Comparison of ENCODE assay signal across 8 mouse cellular contexts in genomic region chr17:35813245-35813647, GRCm38 (mm10). TPM values are rescaled to one million over a fixed set of nuclear protein-coding genes. Genes with fewer than 3 reads are reported as not detected.
A peak's percentile ranks its signal among the peaks of the same experiment; 100 is the strongest.
DNase-seq lines count a peak whose midpoint lies in the region; ATAC-seq and TF ChIP-seq lines count a peak whose summit lies in the region.

No protein-coding gene starts in this region.

- no peak overlapping the region; the same call in 1 of the 2 replicates for H3K27ac ChIP-seq in cerebellum, adult 2 months (ENCODE audit: insufficient read depth, low read length)
- H3K27ac ChIP-seq in kidney, embryonic 16.5 days (ENCODE audit: low read length), result peak overlapping the region; percentile 75
- peak overlapping the region; percentile 46; the same call in 1 of the 2 replicates for H3K27ac ChIP-seq in stomach, embryonic 14.5 days (ENCODE audit: low read length)

- no peak overlapping the region for H3K4me2 ChIP-seq in kidney, embryonic 16.5 days (replicated peaks; ENCODE audit: low read depth, low read length)
- H3K4me2 ChIP-seq in stomach, embryonic 14.5 days (replicated peaks; ENCODE audit: low read depth, low read length), result no peak overlapping the region

- peak; percentile 41 to 52 for DNase-seq in cerebellum, adult 2 months
- no peak for DNase-seq in cerebellum, adult 11 months
- peak; percentile 21 for DNase-seq in thymus, postnatal 4 days
- DNase-seq in thymus, postnatal 10 days (ENCODE audit: low spot score in 2 of 2), result no peak
- peak; percentile 96 for DNase-seq in heart, adult 8-10 months (ENCODE audit: low spot score)
- DNase-seq in lung, postnatal 10 days, result peak; percentile 99

- H3K9ac ChIP-seq in kidney, embryonic 16.5 days (replicated peaks; ENCODE audit: low read length), result no peak overlapping the region
- H3K9ac ChIP-seq in stomach, embryonic 14.5 days (replicated peaks; ENCODE audit: low read depth, low read length), result no peak overlapping the region

- peak; percentile 46 for ATAC-seq in kidney, embryonic 16.5 days (ENCODE audit: low FRiP score, low TSS enrichment)
- peak; percentile 72; the same call in 1 of the 2 replicates for ATAC-seq in stomach, embryonic 14.5 days (ENCODE audit: insufficient number of reproducible peaks, insufficient read depth, low FRiP score, low read depth)

- 0 out of 2 replicates have a peak, but pooled peaks cover 3% of the 10 kb centered on the region for H3K4me1 ChIP-seq in cerebellum, adult 2 months (ENCODE audit: control insufficient read depth, insufficient read depth, low read length)
- peaks cover 30% of the 10 kb centered on the region for H3K4me1 ChIP-seq in kidney, embryonic 16.5 days (ENCODE audit: insufficient read depth, low read length)
- peaks cover 25% of the 10 kb centered on the region; the same call in 1 of the 2 replicates for H3K4me1 ChIP-seq in stomach, embryonic 14.5 days (ENCODE audit: control insufficient read depth, insufficient read depth, low read length)

- WGBS in cerebellum, adult 2 months, result 24% methylated on average over 7 of the region's 7 CpGs
- 35% methylated on average over 7 of the region's 7 CpGs for WGBS in kidney, embryonic 16.5 days
- 40% methylated on average over 7 of the region's 7 CpGs for WGBS in stomach, embryonic 14.5 days

- no peaks in the 10 kb centered on the region for H3K36me3 ChIP-seq in kidney, embryonic 16.5 days (ENCODE audit: insufficient read depth, low read length)
- no peaks in the 10 kb centered on the region for H3K36me3 ChIP-seq in stomach, embryonic 14.5 days (ENCODE audit: control insufficient read depth, insufficient read depth, low read length)

- no peak for TF ChIP-seq CTCF in cerebellum, adult 2 months (IDR thresholded peaks at IDR 0.05; ENCODE audit: borderline replicate concordance, insufficient read depth, low read depth, low read length)

- H3K27me3 ChIP-seq in cerebellum, adult 2 months (ENCODE audit: control insufficient read depth, insufficient read depth, low read length), result no peaks in the 10 kb centered on the region
- H3K27me3 ChIP-seq in kidney, embryonic 16.5 days (ENCODE audit: insufficient read depth, low read length), result no peaks in the 10 kb centered on the region
- no peaks in the 10 kb centered on the region for H3K27me3 ChIP-seq in stomach, embryonic 14.5 days (ENCODE audit: control insufficient read depth, insufficient read depth, low read length)

- no peak for TF ChIP-seq POLR2A in cerebellum, adult 2 months (IDR thresholded peaks at IDR 0.05; ENCODE audit: borderline replicate concordance, insufficient read depth, low read length)

- H3K4me3 ChIP-seq in cerebellum, adult 2 months (replicated peaks; ENCODE audit: insufficient read depth, low read depth, low read length), result no peak overlapping the region
- H3K4me3 ChIP-seq in kidney, embryonic 16.5 days (ENCODE audit: low read length), result no peak overlapping the region
- H3K4me3 ChIP-seq in stomach, embryonic 14.5 days (ENCODE audit: low read depth, low read length), result no peak overlapping the region

- H3K9me3 ChIP-seq in kidney, embryonic 16.5 days (ENCODE audit: low read length), result no peaks in the 10 kb centered on the region
- no peaks in the 10 kb centered on the region for H3K9me3 ChIP-seq in stomach, embryonic 14.5 days (ENCODE audit: control insufficient read depth, low read depth, low read length)

RNA-seq across cellular contexts. Expression of gene Ier3, which starts 8.2 kb away (rescaled TPM):
- polyA plus RNA-seq in cerebellum, adult 2 months (2012; rRNA removed), result 22.6 and 25.2 TPM in 2 replicates
- total RNA-seq in heart, adult 8-10 months (2022), result 10 to 100 TPM; 31.3 to 64.3 (median 38.9) TPM
- 33.5 and 40.4 TPM in 2 replicates for polyA plus RNA-seq in kidney, embryonic 16.5 days (2015; fragmentation: Nextera tagmentation; extraction: Ambion mirVana)
- polyA plus RNA-seq in stomach, embryonic 14.5 days (2014; fragmentation: Nextera tagmentation; extraction: Ambion mirVana), result 3.7 and 5.4 TPM in 2 replicates

RNA-seq across cellular contexts. Expression of gene Flot1, which starts 9.8 kb away (rescaled TPM):
- 129 and 140 TPM in 2 replicates for polyA plus RNA-seq in cerebellum, adult 2 months (2012; rRNA removed)
- 100 to 1,000 TPM; 154 to 174 (median 157) TPM for total RNA-seq in heart, adult 8-10 months (2022)
- 52.7 and 56.9 TPM in 2 replicates for polyA plus RNA-seq in kidney, embryonic 16.5 days (2015; fragmentation: Nextera tagmentation; extraction: Ambion mirVana)
- 42.8 and 44.2 TPM in 2 replicates for polyA plus RNA-seq in stomach, embryonic 14.5 days (2014; fragmentation: Nextera tagmentation; extraction: Ambion mirVana)

RNA-seq across cellular contexts. Expression of gene Tubb5, which starts 24.9 kb away (rescaled TPM):
- 320 TPM in 2 replicates for polyA plus RNA-seq in cerebellum, adult 2 months (2012; rRNA removed)
- 10 to 100 TPM; 65.2 to 94.6 (median 72.1) TPM for total RNA-seq in heart, adult 8-10 months (2022)
- 905 and 985 TPM in 2 replicates for polyA plus RNA-seq in kidney, embryonic 16.5 days (2015; fragmentation: Nextera tagmentation; extraction: Ambion mirVana)
- polyA plus RNA-seq in stomach, embryonic 14.5 days (2014; fragmentation: Nextera tagmentation; extraction: Ambion mirVana), result 932 and 983 TPM in 2 replicates

RNA-seq across cellular contexts. Expression of gene Mdc1, which starts 28.1 kb away (rescaled TPM):
- 12.1 and 16.1 TPM in 2 replicates for polyA plus RNA-seq in cerebellum, adult 2 months (2012; rRNA removed)
- total RNA-seq in heart, adult 8-10 months (2022), result 10 to 100 TPM; 11.5 to 12.8 (median 12.0) TPM
- polyA plus RNA-seq in kidney, embryonic 16.5 days (2015; fragmentation: Nextera tagmentation; extraction: Ambion mirVana), result 16.3 and 16.7 TPM in 2 replicates
- 18.7 and 19.2 TPM in 2 replicates for polyA plus RNA-seq in stomach, embryonic 14.5 days (2014; fragmentation: Nextera tagmentation; extraction: Ambion mirVana)

RNA-seq across cellular contexts. Expression of gene Nrm, which starts 47.9 kb away (rescaled TPM):
- polyA plus RNA-seq in cerebellum, adult 2 months (2012; rRNA removed), result 8.6 and 12.0 TPM in 2 replicates
- total RNA-seq in heart, adult 8-10 months (2022), result 1 to 10 TPM; 1.7 to 2.9 (median 1.8) TPM
- 63.3 and 67.0 TPM in 2 replicates for polyA plus RNA-seq in kidney, embryonic 16.5 days (2015; fragmentation: Nextera tagmentation; extraction: Ambion mirVana)
- 65.3 and 67.1 TPM in 2 replicates for polyA plus RNA-seq in stomach, embryonic 14.5 days (2014; fragmentation: Nextera tagmentation; extraction: Ambion mirVana)

Comparison
In these comparisons a context has a peak if more than half of its experiments do, and no peak if none do; other contexts are left out.
1. DNase-seq: peak in cerebellum, adult 2 months (2 of 2), thymus, postnatal 4 days (single experiment), heart, adult 8-10 months (single experiment) and lung, postnatal 10 days (single experiment); none in cerebellum, adult 11 months (single experiment) and thymus, postnatal 10 days (0 of 2).